19 mouse cellular contexts compared by ENCODE assay signal in genomic region chr6:108696822-108697202, GRCm38 (mm10). TPM values are rescaled to one million over a fixed set of nuclear protein-coding genes. Genes with fewer than 3 reads are reported as not detected.
DNase-seq lines count a peak whose midpoint lies in the region; TF ChIP-seq lines count a peak whose summit lies in the region.
"Had no signal": no experiment of that assay in that cellular context is flagged by ENCODE, and none has a peak within 500 bp of the region (broad histone marks: within the 10 kb centered on the region; RNA-seq: fewer than 3 reads in every experiment).

No protein-coding gene starts in this region.

- H3K9ac ChIP-seq in CH12.LX (ENCODE audit: insufficient read depth, low read depth) = peak overlapping the region; percentile 18; the same call in 1 of the 2 replicates
- H3K9ac ChIP-seq: embryonic facial prominence, embryonic 12.5 days; forebrain, embryonic 13.5 days; forebrain, embryonic 15.5 days; forebrain, postnatal 0 days had no signal

- H3K27ac ChIP-seq in spleen, adult 2 months (ENCODE audit: insufficient read depth, low read length) = peak overlapping the region; percentile 83
- peak overlapping the region; percentile 96 for H3K27ac ChIP-seq in CH12.LX (ENCODE audit: insufficient read depth, low read depth)
- H3K27ac ChIP-seq: embryonic facial prominence, embryonic 10.5 days; embryonic facial prominence, embryonic 12.5 days; forebrain, embryonic 13.5 days; forebrain, embryonic 15.5 days had no signal

- in situ Hi-C loops in CH12.LX (cut with MboI; ENCODE audit: low pct_ligation_motif_present, low pct_unique_long_range_greater_than_20kb, low sequenced_read_pairs) = no loop called here

- peak; percentile 17; the same call in 1 of the 2 replicates for TF ChIP-seq EP300 in CH12.LX (IDR thresholded peaks at IDR 0.05; ENCODE audit: low read length)

- no peaks in the 10 kb centered on the region for H3K27me3 ChIP-seq in spleen, adult 2 months (ENCODE audit: control insufficient read depth, insufficient read depth, low read length)
- no peaks in the 10 kb centered on the region for H3K27me3 ChIP-seq in CH12.LX (replicated peaks)
- H3K27me3 ChIP-seq: embryonic facial prominence, embryonic 12.5 days; forebrain, embryonic 15.5 days; Patski had no signal

- dilution Hi-C loops in CH12.LX (cut with MboI; ENCODE audit: extremely low pct_ligation_motif_present, extremely low pct_unique_long_range_greater_than_20kb, low sequenced_read_pairs) = no loop called here

- no peaks in the 10 kb centered on the region for H3K36me3 ChIP-seq in spleen, adult 2 months (ENCODE audit: control insufficient read depth, insufficient read depth, low read length)
- H3K36me3 ChIP-seq in CH12.LX (replicated peaks in 1 of 2; ENCODE audit: control insufficient read depth in 1 of 2, insufficient read depth in 1 of 2, low read length in 1 of 2) = no peaks in the 10 kb centered on the region
- H3K36me3 ChIP-seq: embryonic facial prominence, embryonic 10.5 days; embryonic facial prominence, embryonic 12.5 days; forebrain, embryonic 15.5 days had no signal

- peak overlapping the region; percentile 77; the same call in 1 of the 2 replicates for H3K4me2 ChIP-seq in CH12.LX (ENCODE audit: insufficient read depth, low read depth, poor library complexity, severe bottlenecking)
- H3K4me2 ChIP-seq: embryonic facial prominence, embryonic 12.5 days; forebrain, embryonic 13.5 days; forebrain, embryonic 15.5 days had no signal

- no peaks in the 10 kb centered on the region for H3K9me3 ChIP-seq in CH12.LX (replicated peaks; ENCODE audit: low read length)
- H3K9me3 ChIP-seq: embryonic facial prominence, embryonic 10.5 days; embryonic facial prominence, embryonic 12.5 days; forebrain, embryonic 13.5 days; forebrain, embryonic 15.5 days had no signal

- H3K4me1 ChIP-seq in spleen, adult 2 months (ENCODE audit: control insufficient read depth, insufficient read depth, insufficient read length) = peaks cover 23% of the 10 kb centered on the region
- H3K4me1 ChIP-seq in CH12.LX (ENCODE audit: control insufficient read depth in 1 of 2, insufficient read depth in 2 of 2) = peaks cover 51 to 91% of the 10 kb centered on the region in 2 experiments

- WGBS in spleen, adult 2 months = 92% methylated on average over 3 of the region's 3 CpGs

- H3K79me2 ChIP-seq in CH12.LX (replicated peaks; ENCODE audit: control insufficient read depth, extremely low read depth, insufficient read depth, poor library complexity, severe bottlenecking) = no peaks in the 10 kb centered on the region

- TF ChIP-seq CTCF in spleen, adult 2 months (IDR thresholded peaks at IDR 0.05; ENCODE audit: extremely low read depth, insufficient read depth, insufficient read length, insufficient replicate concordance) = no peak
- TF ChIP-seq CTCF in CH12.LX (conservative IDR thresholded peaks at IDR 0.05 in 1 of 2, IDR thresholded peaks at IDR 0.05 in 1 of 2; ENCODE audit: low read depth in 2 of 2, low read length in 2 of 2) = no peak

- H3K4me3 ChIP-seq in spleen, adult 2 months (ENCODE audit: extremely low read depth, insufficient read depth, insufficient read length) = no peak overlapping the region
- peak overlapping the region in 1 of 3 experiments; percentile 28 for H3K4me3 ChIP-seq in CH12.LX (replicated peaks in 1 of 3; ENCODE audit: low read depth in 2 of 3, low read length in 2 of 3, poor library complexity in 1 of 3)
- H3K4me3 ChIP-seq: embryonic facial prominence, embryonic 10.5 days; embryonic facial prominence, embryonic 12.5 days; forebrain, embryonic 13.5 days; forebrain, embryonic 15.5 days had no signal

- no peak for TF ChIP-seq RAD21 in CH12.LX (IDR thresholded peaks at IDR 0.05; ENCODE audit: low read depth, low read length)

- TF ChIP-seq POLR2A in spleen, adult 2 months (IDR thresholded peaks at IDR 0.05; ENCODE audit: low read depth, low read length) = no peak
- no peak for TF ChIP-seq POLR2A in CH12.LX (IDR thresholded peaks at IDR 0.05; ENCODE audit: low read depth, low read length)

- DNase-seq in spleen, adult 2 months (ENCODE audit: low read depth in 1 of 2, low spot score in 2 of 2) = no peak
- DNase-seq in spleen, postnatal 36 days (ENCODE audit: low spot score in 2 of 2) = no peak
- DNase-seq in CH12.LX (ENCODE audit: extremely low read depth) = no peak
- no peak for DNase-seq in right cerebral cortex, postnatal 14 days
- no peak for DNase-seq in ovary, adult 18-20 months (ENCODE audit: low spot score)
- DNase-seq: adrenal gland, adult 8-10 months; adrenal gland, postnatal 14 days; adrenal gland, postnatal 36 days; cerebellum, adult 11-12 months; cerebellum, adult 2 months; cerebellum, adult 9-10 months; cerebellum, postnatal 10 days; cerebellum, postnatal 25 days; forebrain, postnatal 0 days had no signal

TF ChIP-seq in CH12.LX, 34 proteins besides CTCF, POLR2A, EP300 and RAD21:
- TF ChIP-seq IRF4 (IDR thresholded peaks at IDR 0.05; ENCODE audit: low read depth, low read length) (peak; percentile 61; the same call in 1 of the 2 replicates), HCFC1 (IDR thresholded peaks at IDR 0.05; ENCODE audit: low read depth, low read length) (no peak)

RNA-seq across cellular contexts. Expression of gene Bhlhe40, which starts 36.4 kb away (rescaled TPM):
- 8.1 and 10.2 TPM in 2 replicates for polyA plus RNA-seq in spleen, adult 2 months (2012; rRNA removed)
- 77.7 and 130 TPM in 2 replicates for total RNA-seq in CH12.LX (2012; rRNA removed)
- total RNA-seq in CH12.LX (2014; rRNA removed) = 44.6 and 55.4 TPM in 2 replicates
- 109 and 117 TPM in 2 replicates for polyA plus RNA-seq in CH12.LX (2012; ENCODE audit: insufficient read length, low read depth)
